Mouse (Mus musculus) c-Kit-positive CD71-negative TER-119-negative erythroid progenitor cells, embryonic 14.5 days (primary cell): ENCODE measurements around the gene Rest.

Source experiments
- DNase-seq: peaks from one replicate; pipeline ENCODE4 v3.0.0-alpha.2; 2013; ENCODE audit warnings: low read depth

Rest gene

DNA sequence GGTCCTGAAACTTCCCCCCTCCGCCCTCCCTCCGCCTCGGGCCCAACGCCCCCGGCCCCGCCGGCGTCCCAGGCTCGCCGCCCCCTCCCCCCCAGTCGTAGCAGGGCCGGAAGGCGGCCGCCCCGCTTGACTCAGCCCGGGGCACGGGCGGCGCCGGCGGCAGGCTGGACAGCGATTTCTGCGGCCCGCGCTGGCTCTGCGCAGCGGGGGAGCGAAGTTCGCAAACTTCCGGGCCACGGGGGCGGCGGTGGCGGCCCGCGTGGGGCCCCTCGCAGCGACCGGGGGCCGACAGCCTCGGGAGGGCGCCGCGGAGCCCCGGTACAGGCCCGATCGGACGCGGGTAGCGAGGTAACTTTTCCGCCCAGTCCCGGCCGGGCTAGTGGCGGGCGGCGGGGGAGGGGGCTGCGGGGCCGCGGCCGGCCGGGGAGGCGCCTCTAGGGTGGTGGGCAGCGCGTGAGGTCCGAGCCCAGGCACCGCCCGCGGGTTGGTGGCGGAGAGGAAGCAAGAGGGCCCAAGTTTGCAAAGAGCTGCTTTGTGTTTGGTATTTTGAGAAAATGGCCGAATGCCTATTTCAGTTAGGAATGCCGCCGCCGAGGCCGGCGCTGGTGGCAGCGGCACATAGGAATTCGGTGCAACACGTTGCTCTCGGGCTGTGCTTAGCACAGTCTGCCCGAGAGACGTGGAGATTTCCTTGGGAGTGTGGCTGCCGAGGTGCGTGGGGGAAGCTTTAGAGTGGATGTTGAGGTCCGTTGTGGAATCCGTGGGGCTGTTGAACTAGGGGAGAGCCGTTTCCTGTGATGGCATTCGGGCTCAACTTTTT lies 985 bp downstream of the Rest start:
- DNase-seq = no peak

DNA sequence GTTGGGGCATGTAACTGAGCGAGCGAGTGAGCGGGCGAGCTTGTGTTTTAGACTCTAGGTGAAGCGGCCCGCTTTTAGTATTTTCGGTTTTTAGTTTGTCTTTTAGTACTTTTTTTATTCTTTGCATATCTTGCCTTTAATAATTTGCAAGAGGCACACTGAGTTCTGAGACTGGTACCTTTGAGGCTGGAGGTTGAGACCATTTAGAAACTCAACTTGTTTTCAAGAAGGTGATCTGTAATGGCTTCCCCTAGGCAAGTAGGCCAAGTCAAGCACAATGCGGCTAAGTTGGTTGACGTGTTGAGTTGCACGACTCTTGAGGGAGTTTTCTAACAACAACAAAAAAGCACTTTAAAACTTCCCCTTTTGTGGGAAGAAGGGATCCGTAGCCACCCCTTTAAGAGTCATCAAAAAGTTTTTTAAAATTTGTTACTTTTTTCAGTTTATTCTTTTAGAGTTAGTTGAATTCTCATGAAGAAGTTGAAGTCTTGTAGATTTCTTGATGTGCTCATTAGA lies 1.7 kb downstream of the Rest start:
- no peak for DNase-seq

DNA sequence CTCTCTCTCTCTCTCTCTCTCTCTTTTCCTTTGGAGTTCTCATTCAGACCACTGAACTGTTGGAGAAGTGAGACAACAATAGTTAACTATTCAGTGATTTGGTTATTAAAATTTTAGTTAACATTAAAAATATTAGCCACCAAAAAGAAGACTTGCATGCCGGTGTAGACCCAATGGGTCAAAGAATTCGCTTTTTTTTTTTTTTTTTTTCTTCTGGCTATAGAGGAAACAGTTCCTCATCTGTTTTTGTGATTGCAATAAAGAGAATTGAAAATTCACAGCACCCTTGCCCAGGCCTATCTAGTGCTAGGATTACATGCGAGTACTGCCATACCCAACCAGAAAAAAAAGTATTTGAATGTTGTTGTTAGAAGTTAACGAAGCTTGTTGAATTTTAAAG lies 2.1 kb downstream of the Rest start:
- DNase-seq = no peak

DNA sequence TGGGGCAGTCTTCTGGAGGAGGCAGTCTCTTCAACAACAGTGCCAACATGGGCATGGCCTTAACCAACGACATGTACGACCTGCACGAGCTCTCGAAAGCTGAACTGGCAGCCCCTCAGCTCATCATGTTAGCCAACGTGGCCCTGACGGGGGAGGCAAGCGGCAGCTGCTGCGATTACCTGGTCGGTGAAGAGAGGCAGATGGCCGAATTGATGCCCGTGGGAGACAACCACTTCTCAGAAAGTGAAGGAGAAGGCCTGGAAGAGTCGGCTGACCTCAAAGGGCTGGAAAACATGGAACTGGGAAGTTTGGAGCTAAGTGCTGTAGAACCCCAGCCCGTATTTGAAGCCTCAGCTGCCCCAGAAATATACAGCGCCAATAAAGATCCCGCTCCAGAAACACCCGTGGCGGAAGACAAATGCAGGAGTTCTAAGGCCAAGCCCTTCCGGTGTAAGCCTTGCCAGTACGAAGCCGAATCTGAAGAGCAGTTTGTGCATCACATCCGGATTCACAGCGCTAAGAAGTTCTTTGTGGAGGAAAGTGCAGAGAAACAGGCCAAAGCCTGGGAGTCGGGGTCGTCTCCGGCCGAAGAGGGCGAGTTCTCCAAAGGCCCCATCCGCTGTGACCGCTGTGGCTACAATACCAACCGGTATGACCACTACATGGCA lies 2.8 kb downstream of the Rest start:
- DNase-seq = no peak

DNA sequence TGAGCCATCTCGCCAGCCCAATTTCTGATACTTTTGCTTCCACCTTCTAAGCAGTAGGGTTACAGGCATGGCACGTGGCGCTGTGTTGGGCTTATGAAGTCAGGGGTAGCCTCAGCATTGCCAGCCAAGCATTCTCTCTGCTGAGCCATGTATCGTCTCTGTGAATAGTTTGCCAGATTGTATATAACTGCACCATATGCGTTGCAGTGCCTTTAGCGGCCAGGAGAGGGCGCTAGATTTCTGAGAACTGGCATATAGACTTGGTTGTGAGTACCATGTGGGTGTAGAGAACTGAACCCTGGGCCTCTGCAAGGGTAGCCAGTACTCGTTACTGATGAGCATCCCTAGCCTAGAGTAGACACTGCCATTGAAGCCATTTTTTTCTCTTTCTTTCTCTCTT lies 4.1 kb downstream of the Rest start:
- DNase-seq = no peak

GRCm38 (mm10) chr5:77273151-77273550 lies 7.9 kb downstream of the Rest start:
- DNase-seq = no peak

DNA sequence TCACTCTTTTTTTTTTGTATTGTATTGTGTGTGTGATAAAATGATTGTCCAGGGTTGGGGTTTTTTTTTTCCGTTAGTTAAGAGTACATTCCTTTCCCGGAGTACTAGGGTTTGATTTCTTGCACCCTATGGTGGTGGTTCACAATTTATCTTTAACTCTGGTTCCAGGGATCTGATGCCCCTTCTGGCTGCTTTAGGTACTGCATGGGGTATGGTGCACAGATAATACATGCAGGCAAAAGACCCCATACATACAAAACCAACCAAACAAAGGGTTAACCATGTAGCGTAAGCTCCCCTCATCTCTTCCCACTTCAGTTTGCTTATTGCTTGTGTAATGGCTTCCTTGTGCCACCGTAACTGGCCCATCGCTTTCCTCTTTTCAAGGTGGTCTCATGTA lies 10.7 kb downstream of the Rest start:
- DNase-seq = peak; percentile 28

- no peak for DNase-seq
These were observed 11.9 kb downstream of the Rest start for GRCm38 (mm10) chr5:77277204-77277603.

DNA sequence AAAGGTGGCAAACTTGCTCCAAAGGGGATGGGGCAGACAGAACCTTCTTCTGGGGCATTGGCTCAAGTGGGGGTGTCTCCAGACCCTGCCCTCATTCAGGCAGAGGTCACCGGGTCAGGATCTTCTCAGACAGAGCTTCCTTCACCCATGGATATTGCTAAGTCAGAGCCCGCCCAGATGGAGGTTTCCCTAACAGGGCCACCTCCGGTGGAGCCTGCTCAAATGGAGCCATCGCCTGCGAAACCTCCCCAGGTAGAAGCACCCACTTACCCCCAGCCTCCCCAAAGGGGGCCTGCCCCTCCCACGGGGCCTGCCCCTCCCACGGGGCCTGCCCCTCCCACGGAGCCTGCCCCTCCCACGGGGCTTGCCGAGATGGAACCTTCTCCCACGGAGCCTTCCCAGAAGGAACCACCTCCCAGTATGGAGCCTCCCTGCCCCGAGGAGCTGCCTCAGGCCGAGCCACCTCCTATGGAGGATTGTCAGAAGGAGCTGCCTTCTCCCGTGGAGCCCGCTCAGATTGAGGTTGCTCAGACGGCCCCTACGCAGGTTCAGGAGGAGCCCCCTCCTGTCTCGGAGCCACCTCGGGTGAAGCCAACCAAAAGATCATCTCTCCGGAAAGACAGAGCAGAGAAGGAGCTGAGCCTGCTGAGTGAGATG lies 16.4 kb downstream of the Rest start:
- DNase-seq = no peak

GRCm38 (mm10) chr5:77282242-77282641 lies 17.0 kb downstream of the Rest start:
- no peak for DNase-seq

DNA sequence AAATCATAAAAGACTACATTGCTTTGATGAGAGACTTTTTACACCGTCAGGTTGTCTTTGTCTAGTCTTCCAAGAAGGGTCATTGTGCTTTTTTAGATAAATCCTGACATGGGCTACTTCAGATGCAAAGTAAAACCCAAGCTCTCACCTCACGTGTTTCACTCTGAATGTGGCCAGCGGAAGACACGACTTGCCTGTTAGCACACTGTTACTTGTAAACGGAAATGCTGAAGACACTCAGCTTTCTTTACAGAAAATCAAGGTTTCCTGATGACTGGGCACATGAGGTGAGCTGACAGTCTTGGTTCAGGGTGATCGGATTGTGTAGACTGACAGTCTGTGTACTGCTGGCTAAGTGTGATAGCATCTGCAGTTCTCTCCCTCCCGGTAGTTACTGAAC lies 20.4 kb downstream of the Rest start:
- no peak for DNase-seq

- DNase-seq = no peak
These were observed 21.6 kb downstream of the Rest start for GRCm38 (mm10) chr5:77286904-77287303.

DNA sequence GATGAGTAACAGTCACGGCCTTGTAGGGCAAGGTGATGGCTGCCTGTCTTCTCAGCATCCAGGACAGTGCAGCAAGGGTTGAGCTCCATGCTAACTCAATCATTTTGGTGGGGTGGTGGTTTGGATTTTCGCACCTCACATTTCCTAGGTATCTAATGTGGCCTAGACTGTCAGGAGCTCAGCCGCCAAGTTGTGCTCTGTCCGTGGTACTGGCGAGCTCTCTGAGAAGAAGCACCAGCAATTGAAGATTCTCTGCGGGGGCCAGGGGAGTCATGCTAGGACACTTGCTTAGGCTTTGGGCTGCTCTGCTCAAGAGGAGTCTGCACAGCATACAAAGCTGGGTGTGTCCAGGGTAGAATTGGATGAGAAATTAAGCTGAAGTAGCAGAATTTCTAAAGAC lies 22.6 kb downstream of the Rest start:
- no peak for DNase-seq

DNA sequence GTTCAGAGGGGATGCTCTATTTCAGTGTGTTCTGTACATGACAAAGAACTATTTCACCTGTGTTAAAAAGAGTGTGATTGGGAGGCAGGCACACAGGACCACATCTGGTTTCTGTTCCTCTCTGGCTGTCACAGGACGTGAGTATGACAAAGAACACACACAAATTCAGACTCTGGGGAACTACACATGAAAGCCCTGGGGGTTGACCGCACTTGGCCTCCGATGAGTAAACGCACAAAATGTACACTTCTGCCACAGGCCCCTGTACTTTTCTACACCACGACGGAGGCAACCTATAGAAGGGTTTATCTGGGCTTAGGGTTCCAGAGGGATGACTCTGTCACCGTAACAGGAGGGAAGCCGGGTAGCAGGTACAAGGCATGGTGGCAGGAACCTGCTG lies 24.4 kb downstream of the Rest start:
- no peak for DNase-seq

DNA sequence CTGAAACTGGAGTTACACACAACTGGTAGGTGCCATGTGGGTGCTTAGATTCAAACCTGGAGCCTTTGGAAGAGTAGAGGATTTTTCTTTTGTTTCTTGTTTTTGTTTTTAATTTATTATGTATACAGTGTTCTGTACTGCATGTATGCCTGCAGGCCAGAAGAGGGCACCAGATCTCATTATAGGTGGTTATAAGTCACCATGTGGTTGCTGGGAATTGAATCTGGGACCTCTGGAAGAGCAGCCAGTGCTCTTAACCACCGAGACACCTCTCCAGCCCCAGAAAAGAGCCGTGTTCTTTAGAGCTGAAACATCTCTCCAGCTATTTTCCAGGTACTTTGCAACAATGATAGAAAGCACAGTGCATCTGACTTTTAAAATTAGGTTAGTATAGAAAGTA lies 25.3 kb downstream of the Rest start:
- no peak for DNase-seq

- peak; percentile 36 for DNase-seq
These were observed 27.7 kb downstream of the Rest start for GRCm38 (mm10) chr5:77292803-77293522.

- no peak for DNase-seq
These were observed 34.2 kb downstream of the Rest start for GRCm38 (mm10) chr5:77299486-77299885.

DNA sequence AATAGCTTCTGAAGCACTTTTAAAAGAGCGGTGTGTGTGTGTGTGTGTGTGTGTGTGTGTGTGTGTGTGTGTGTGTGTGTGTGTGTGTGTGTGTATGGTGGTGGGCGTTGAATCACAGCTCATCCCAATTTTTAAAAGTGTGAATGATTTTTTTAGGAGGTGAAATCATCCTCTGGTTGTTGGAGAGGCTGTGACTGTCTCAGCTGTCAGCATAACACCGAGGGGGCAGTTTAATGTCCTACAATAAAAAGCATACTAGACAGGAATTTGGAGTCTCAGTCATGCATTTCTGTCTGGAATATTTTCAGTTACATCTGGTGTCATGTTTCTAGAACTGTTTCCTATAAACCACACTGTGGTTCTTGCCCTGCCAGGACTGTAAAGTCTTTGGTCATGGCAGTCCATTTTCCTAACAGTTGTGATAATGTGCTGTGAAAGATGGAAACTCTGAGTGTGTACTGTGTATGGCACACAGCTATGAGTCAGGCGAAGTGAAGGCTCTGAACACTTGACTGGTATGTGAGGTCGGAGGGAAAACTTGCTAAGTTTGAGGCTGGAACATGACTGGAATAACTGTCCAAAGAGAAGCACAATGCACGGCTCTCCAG lies 36.1 kb downstream of the Rest start:
- no peak for DNase-seq

- no peak for DNase-seq
These were observed 42.7 kb downstream of the Rest start for GRCm38 (mm10) chr5:77307821-77308553.

- DNase-seq = no peak
These were observed 44.0 kb downstream of the Rest start for GRCm38 (mm10) chr5:77309051-77309906.
